Mouse (Mus musculus) G1E (cell line): ENCODE results near the gene Cemip.

Experiments used
- CTCF ChIP-seq: IDR thresholded peaks from 2 replicates; pipeline ENCODE4 v1.5.1; 2012; ENCODE audit warnings: low read depth, low read length, inconsistent platforms, mixed read lengths
- GATA1 ChIP-seq: IDR thresholded peaks from 2 replicates; pipeline ENCODE4 v1.6.1; 2012; ENCODE audit warnings: borderline replicate concordance, low read length, inconsistent platforms, mixed read lengths
- GATA2 ChIP-seq: IDR thresholded peaks from 2 replicates; pipeline ENCODE4 v1.6.1; 2012; ENCODE audit warnings: low read depth, low read length, inconsistent platforms, borderline replicate concordance
- POLR2AphosphoS5 ChIP-seq: IDR thresholded peaks from 2 replicates; pipeline ENCODE4 v1.6.1; 2012; ENCODE audit warnings: low read depth, low read length, inconsistent platforms; ENCODE audit not compliant: insufficient replicate concordance
- TAL1 ChIP-seq: conservative IDR thresholded peaks from 2 replicates; pipeline ENCODE4 v1.6.1; 2012; ENCODE audit warnings: low read depth, low read length, inconsistent platforms, mixed read lengths

DNA sequence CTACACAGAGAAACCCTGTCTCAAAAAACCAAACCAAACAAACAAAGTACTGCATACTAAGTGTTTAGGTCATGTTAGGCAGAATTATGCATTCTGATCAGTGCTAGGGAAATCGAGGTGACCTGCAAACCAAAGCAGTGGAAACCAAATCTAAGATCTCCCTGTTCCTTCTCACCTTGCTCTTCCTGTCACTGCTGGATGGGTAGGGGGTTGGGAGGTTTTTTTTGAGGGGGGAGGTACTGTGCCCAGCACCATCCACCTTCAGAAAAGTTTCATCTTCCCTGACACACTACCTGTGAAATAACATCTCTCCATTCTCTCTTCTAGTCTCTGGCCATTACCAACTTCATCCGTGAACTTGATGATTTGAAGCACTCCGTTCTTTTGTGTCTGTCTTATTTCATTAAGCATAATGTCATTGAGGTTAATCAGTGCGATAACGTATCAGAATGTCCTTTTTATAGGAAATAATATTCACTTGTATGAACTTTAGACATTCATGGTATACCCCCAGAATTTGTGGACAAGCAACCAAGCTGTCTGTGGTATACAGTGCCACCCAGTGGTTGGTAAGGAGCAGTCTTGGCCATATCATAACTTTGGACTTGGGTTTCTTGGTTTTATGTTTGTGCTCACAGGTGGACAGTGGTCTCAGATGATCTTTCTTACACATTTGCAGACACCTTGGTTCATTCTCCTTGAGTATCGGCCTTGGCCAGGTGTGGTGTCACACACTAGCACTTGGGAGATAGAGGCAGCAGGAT lies 199.8 kb downstream of the Cemip start:
- TF ChIP-seq CTCF (peak; percentile 35; the same call in 1 of the 2 replicates), GATA1 (no peak), POLR2AphosphoS5 (no peak), TAL1 (no peak), GATA2 (no peak)
